Mouse (Mus musculus) spleen, postnatal 4 days (tissue): ENCODE results near the gene Scyl2.
"Not testable (repeated sequence)": the region's sequence is repeated elsewhere in the genome, so short reads cannot be mapped to it uniquely, and the experiment has no call there.

Experiments used
- DNase-seq, 2 experiments: peaks; one replicate each; pipeline ENCODE4 v3.0.0; 2022; ENCODE audit warnings: low spot score in 2 of 2

The Scyl2 gene

GRCm38 (mm10) chr10:89686139-89686808, at the start of gene Scyl2:
Gene Scyl2, minus strand, starts transcription at chr10:89686285.
- peak; percentile 95 to 98 for DNase-seq

GRCm38 (mm10) chr10:89732001-89732794, 46.1 kb upstream of the Scyl2 start, which contains the start of gene Actr6:
Gene Actr6, minus strand, starts transcription at chr10:89732295.
- DNase-seq: peak; percentile 93 to 94

GRCm38 (mm10) chr10:89731341-89731740, 45.3 kb upstream of the Scyl2 start:
- no peak for DNase-seq

- no peak for DNase-seq
Observed at GRCm38 (mm10) chr10:89730386-89730785, 44.3 kb upstream of the Scyl2 start.

GRCm38 (mm10) chr10:89722247-89723195, 36.4 kb upstream of the Scyl2 start:
- DNase-seq: no peak

GRCm38 (mm10) chr10:89720796-89721195, 34.7 kb upstream of the Scyl2 start:
- no peak for DNase-seq

GRCm38 (mm10) chr10:89720252-89720651, 34.2 kb upstream of the Scyl2 start:
- no peak for DNase-seq

- no peak for DNase-seq
Observed at GRCm38 (mm10) chr10:89714910-89715309, 28.8 kb upstream of the Scyl2 start.

GRCm38 (mm10) chr10:89708720-89709119, 22.6 kb upstream of the Scyl2 start:
- no peak for DNase-seq

- no peak for DNase-seq
Observed at GRCm38 (mm10) chr10:89707397-89707796, 21.3 kb upstream of the Scyl2 start.

GRCm38 (mm10) chr10:89703042-89703441, 17.0 kb upstream of the Scyl2 start:
- DNase-seq: no peak

GRCm38 (mm10) chr10:89697956-89698355, 11.9 kb upstream of the Scyl2 start:
- DNase-seq: no peak

GRCm38 (mm10) chr10:89696270-89696669, 10.2 kb upstream of the Scyl2 start:
- DNase-seq: not testable (repeated sequence)

GRCm38 (mm10) chr10:89695194-89695911, 9.3 kb upstream of the Scyl2 start:
- DNase-seq: no peak

- no peak for DNase-seq
Observed at GRCm38 (mm10) chr10:89690021-89690420, 3.9 kb upstream of the Scyl2 start.

- DNase-seq: no peak
Observed at GRCm38 (mm10) chr10:89687455-89687854, 1.4 kb upstream of the Scyl2 start.

GRCm38 (mm10) chr10:89685391-89686138, 520 bp downstream of the Scyl2 start:
- peak in 1 of 2 experiments; percentile 80 for DNase-seq

- no peak for DNase-seq
Observed at GRCm38 (mm10) chr10:89682961-89683360, 3.1 kb downstream of the Scyl2 start.

GRCm38 (mm10) chr10:89682157-89682556, 3.9 kb downstream of the Scyl2 start:
- no peak for DNase-seq

GRCm38 (mm10) chr10:89681706-89682105, 4.4 kb downstream of the Scyl2 start:
- DNase-seq: no peak
